Mouse (Mus musculus) natural killer cell, adult 2 months (primary cell): ENCODE results near the gene Igfn1.

Experiments
- DNase-seq, 2 experiments: peaks; one replicate each; pipeline ENCODE4 v3.0.0; 2022; ENCODE audit warnings: low spot score in 2 of 2

Gene Igfn1

DNA sequence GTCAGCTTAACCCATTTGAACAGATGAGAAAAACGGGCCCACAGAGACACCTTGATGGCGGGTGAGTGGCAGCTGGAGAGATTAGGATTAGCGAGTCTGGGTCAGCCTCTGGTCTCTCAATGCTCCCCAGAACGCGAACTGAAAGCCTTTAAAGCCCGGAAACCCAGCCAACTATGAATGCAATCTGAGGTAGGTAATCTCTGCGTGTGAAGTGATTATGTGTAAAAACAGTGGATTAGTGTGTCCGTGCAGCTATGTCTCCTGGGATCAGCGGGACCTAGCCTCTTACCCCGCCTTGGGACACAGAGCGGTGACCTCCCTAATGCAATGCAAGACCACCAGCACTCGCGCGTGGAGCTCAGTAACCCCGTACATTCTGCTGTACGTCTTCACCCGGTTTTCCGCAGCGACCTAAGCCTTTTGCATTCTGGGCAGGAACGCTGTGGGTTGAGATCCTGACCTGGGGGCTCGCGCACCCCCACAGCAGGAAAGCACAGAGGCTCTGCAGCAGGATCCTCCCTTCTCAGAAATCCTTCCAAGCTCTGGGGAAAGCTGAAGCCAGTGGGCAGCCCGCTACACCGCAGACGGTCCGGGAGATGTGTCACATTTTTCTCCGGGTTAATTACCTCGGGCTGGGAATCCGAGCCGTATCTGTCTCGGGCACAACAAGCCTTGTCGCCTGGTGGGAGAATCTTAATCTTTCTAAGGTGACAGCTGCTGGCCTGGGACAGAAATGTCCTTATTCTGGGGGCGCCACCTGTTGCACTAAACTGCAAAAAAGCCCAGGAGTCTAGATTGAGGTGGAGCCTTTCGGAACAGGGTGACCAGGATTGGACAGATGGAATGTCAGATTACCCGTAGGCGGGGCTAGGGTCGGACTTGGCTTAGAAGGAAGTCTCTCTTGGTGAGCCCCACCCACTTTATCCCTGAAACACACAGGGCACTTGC is 1.3 kb upstream of the Igfn1 start, which contains the start of gene Tmem9:
Tmem9 (plus strand) TSS at position 940 of the 948 bp plus-strand sequence.
- DNase-seq, result peak; percentile 4 to 24

DNA sequence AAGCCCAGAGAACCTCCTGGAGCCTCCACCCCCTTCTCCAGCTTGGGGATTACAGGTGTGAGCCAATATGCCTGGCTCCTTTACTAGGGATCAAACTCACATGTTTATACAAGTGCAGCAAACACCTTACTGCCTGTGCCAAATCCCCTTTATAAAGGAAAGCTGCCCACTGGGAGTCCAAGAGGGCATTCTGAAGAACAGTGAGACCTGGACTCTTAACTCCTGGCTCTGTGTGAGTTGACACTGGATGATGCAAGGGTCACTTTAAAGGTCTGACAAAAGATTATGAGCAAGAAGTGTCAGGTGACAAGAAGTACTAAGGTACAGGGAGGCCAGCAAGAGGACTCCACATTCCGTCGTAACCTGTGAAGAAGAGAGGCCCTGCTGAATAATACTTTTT is 4.7 kb downstream of the Igfn1 start:
- no peak for DNase-seq

DNA sequence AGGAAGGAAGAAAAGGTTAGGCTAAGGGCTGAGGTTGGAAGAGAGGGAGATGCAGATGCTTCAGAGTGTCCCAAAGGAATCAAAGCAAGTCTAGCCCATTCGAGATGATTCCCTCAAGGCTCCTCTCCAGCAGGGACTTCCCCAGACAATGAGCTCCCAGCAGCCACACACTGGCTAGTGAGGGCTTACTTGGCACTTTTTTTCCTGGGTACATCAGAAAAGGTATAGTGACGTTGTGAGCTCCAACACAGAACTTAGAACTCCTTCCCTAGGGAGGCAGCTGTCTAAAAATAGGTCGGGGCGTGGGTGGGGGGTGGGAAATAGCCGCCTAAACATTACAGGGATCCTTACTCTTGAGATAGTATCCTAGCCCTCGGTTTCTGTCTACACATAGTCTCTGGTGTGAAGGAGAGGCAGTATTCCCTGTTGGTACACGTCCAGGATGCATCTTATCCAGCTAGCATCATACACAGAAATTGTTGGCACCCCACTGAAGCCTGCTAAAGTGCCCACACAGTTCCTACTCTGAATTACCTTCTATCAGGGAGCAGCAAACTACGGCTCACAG is 6.3 kb downstream of the Igfn1 start:
- no peak for DNase-seq

DNA sequence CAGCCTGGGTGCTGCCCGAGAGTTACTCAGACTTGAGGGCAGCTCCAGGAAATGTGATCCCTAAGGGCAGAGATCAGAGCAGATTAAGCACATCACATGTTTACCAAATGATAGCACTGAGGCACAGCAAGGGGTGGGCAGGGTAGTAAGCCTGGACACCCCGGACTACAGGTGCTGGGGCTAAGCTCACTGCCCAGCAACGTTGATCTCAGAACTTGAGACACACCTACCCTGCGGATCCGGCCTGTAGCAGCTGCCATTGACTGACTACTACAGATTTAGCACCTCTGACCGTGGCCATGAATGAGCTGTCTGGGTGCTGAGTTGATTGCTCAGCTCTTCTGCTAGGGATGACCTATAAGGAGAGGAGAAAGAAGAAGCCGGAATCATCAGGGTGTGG is 8.6 kb downstream of the Igfn1 start:
- DNase-seq, result no peak

DNA sequence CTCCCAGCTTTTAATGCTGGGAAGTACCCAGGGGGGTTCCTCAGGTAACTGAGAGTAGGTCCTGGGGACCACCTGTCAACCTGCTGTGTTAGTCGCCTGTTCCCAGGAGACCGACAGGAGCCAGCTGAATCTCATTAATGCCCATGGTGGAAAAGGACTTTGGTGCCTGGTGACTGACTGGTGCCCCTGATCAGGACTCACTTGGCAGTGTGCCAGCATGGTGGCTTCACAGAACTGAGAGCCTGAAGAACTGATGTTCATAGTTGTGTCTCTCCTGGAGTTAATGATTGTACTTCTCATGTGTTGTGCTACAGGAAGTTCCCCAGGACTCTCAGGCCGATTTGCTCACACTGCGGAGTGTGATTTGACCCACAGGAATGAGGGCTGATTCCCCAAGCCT is 12.7 kb downstream of the Igfn1 start:
- DNase-seq, result no peak

DNA sequence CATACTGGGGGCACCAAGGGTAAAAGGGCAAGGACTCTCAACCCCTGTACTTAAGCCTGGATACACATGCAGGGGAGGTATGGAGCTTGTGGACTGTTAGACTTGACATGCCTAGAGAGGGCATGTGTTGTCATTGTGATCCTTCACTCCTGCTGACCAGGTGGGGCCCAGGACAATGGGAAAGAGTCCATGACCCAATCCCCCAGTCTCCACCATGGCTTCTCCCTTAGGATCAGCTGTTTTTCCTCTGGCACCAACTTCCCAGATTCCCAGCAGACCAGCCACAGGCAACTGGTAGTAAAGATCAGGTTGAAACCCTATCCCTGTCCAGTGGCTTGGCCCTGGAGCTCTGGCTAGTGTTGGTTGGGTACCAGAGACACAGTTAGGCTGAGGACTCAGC is 16.3 kb downstream of the Igfn1 start:
- DNase-seq, result no peak

DNA sequence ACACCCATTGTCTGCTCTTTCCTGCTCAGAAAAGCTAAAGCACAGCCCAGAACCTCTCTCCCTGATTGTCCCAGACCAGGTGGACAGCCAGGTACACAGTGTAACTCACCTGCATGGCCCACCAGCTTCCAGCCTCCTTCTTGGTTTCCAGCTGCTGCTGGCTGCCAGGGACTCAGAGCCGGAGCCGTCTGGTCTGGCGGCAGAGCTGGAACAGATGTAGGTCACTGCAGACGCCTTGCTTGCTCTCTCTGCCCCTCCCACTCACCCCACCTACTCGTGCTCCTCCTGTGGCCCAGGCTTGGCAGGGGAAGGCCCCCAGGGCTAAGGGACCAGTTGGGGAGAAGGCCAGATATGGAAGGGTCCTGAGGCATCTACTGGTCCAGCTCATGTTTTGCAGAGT is 22.0 kb downstream of the Igfn1 start:
- no peak for DNase-seq

DNA sequence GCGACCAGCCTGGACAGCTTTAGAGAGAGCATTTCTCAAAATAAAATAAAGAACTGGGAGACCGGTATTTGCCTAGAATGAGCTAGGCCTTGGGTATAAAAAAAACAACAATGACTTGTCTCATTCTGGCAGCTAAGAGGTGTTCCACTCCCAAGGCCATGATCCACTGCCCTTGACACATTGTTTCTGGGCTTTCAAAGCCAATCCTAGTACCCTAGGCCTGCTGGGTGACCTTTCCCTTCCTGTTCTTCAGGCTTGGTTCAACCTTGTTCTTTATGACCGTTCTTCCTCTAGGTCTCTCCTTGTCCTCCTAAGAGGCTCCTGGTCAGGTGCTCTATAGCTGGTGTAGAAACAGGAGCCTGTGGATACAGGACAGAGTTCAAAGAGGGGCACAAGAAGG is 33.6 kb downstream of the Igfn1 start:
- DNase-seq, result no peak

DNA sequence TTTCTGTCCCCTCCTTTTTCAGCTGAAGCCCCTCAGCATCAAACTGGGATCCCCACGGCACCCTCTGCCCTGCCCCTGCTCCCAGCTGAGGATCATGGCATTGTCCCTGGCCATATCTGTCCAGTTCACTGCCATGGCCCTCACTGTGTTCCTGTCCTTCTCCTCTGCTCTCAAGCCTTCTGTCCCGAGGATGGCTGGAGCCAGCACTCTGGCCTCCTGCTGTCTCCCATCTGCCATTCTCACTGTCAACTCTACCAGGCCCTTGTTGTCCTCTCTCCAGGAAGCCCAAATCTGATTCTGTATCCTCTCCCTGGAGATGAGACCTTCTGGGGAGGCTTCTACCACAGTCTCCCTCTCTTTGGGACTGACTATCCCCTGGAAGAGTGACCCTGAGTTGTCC is 35.7 kb downstream of the Igfn1 start:
- DNase-seq, result no peak

DNA sequence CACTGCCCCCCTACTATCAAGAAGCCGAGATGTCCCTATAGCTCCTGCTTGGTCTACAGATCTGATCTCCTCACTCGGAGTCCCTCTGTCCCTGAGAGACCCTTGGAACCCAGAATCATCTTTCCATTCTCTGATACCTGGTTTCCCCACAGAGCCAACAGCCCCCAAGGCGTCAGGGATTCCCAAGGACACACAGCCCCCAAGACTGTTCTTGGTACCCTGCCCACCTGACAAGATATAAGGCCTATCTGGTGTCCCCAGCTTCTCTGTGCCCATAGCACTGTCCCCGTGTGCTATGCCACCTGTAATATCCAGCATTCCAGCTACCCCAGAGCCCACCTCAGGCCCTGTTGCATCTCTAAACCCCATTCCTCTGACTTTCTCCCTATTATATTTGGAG is 38.4 kb downstream of the Igfn1 start:
- no peak for DNase-seq

DNA sequence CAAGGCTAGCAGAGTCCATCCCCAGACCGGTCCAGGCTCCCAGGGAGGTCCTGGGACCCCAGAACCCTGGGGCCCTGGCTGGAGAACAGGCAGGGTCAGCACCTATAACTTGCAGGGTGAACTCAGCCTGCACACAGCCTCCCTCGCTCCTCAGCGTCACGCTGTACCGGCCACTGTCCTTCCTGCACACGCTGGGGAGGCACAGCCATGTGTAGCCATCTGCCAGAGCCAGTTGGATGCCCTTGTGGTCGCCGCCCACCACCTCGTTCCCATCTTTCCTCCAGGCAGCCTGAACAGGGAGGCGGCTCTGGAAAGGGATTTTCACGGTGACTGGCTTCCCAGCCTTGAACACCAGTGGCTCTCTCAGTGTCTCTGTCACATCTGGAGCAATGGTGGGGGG is 41.6 kb downstream of the Igfn1 start:
- no peak for DNase-seq

DNA sequence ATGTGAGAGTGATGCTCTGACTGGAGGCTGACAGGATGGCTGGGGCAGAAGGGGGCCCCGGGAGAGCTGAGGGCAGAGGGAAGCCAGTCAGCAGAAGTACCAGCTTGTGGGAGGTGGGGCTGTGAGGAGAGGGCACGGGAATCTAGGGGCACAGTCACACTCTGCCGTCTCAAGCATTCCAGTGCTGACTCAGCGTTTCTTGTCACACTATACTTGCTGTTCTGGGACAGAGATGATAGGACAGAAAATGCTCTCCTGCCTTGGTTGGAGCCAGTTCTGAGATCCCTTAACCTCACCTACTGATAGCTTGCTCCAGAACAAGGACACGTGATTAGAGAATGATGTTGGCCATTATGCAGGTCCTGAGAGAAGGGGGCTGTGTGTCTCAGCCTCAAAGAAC is 43.0 kb downstream of the Igfn1 start:
- no peak for DNase-seq

DNA sequence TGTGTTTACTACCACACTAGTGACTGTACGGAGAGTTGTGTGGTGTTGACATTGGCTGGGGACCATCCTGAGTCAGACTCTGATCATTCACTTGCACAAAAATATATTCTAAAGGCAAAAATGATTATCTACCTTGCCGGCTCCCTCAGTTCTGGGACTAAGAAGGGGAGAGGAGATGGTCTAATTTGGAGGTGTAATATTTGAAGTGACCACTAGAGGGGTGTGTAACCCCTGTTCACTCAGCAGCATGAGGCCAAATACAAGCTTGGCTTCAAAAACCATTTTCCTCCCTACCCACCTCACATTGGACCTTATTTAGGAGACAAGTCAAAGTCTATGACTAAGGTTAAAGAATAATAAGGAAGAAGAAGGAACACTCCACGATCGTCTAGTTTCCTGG is 47.7 kb downstream of the Igfn1 start:
- DNase-seq, result no peak

DNA sequence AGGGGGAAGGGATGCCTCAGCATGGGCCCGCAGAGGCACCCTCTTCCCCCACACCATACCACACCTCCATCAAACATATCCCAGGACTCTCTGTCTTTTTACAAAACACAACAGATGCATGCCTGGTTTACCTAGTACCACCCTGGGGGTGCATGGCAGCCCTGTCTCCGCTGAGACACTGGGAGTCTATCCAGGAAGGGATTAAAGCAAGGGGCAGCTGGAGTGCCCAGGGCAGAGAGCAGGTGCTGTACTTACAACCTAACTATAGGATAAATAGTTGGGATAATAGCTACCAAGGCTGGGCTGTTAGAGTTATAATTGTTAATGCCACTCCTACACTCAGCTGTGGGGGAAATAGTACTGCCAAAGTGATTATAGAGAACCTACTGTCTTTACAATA is 57.3 kb downstream of the Igfn1 start:
- no peak for DNase-seq

DNA sequence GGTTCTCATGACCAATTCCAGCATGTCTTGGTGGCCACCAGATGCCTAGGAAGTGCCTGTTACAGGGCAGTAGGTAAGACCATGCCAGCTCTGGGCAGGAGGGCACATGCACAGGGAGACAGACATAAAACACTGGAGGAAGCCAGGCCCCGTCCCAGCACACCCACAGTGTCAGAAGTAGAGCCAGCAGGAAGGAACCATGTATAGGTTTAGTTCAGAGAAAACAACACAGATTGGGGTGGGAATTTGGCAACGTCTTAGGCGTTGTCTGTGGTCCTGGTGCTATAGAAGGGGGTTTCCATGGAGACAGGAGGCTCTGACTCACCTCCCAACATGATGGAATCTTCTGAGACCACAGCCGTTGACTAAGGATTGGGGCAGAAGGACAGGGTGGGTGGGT is 59.9 kb downstream of the Igfn1 start:
- DNase-seq, result no peak

DNA sequence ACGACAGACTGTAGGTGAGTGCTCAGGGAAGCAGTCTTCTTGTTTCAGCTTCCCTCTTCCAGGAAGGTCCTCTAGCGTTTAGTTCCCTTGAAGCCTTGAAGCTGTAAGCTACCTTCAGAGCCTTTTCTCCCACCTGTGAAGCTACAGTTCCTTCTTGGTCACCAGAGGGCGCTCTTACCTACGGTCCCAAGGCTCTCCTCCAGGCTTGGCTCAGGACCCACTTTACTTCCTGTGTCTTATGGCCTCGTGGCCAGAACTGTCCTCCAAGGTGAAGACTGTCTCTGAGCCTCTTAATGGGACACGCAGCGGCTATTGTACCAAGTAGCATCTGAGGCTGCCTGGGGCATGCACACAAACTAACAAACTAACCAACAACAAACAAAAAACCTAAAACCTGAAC is 60.4 kb downstream of the Igfn1 start:
- DNase-seq, result peak; percentile 25 to 37

DNA sequence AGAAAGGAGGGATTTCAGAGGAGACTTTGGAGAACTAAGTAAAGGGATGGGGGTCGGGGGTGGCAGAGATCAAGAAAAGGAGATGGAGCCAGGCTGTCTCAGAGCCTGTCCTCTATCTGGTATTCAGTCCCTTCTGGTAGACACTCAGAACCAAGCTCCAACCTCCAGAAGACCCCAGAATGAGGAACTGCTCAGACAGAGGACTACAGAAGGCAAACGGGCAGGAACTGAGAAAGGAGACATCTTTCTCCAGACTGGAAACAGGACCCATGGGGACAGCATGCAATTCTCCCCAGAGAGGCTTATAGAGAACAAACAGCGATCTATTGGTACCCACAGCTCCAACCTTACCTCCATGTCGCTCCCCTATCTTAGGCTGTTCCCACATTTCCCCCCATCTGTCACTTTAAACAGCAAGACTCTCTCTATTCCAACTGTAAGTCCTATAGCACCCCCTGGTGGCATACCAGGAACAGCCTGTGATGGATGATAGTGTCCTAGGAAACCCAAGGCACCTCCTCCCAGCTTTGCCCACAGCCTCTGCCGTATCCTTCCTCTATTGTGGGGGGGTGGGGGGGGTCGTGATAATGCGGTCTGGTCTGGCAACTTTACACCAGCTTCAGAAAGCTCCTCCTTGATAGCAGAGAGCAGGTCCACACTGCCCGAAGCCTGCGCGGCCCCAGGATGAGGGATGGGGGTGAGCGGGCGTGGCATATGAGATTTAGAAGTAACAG is 61.4 kb downstream of the Igfn1 start:
- peak; percentile 33 to 54 for DNase-seq

DNA sequence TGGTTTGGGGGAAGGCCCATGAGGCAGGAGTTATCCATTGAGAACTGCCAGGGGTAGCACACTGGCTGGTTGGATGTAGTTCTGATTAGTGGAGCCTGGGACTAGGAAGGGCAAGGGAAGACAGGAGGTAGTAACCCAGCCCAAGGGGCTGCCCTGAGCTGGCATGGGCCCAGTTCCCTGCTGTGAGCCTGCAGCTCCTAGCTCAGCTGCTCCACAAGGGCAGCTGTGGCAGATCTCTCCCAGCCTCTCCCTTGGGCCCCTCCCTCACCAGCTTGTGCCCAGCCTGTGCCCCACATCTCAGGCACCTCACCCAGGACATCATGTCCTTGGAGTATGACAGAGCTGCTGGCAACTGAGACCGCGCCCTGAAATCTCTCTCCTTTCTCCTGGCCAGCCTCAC is 62.4 kb downstream of the Igfn1 start:
- no peak for DNase-seq

DNA sequence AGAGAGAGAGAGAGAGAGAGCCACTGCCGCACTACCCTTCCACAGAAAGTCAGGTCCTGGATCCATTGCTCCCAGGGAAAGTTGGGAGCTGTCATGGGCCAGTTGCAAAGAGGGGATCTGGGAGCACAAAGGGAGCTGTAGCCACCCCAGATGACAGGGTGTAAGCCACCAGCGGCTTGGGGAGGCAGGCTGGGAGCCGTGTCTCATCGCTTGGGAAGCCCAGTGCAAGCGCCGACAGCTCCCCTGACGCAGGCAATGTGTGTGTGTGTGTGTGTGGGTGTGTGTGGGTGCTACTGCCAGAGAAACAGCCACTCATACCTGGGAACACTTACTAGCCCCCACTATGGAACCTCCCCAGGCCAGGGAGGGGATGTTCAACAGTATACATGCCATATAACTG is 64.0 kb downstream of the Igfn1 start:
- DNase-seq, result no peak

DNA sequence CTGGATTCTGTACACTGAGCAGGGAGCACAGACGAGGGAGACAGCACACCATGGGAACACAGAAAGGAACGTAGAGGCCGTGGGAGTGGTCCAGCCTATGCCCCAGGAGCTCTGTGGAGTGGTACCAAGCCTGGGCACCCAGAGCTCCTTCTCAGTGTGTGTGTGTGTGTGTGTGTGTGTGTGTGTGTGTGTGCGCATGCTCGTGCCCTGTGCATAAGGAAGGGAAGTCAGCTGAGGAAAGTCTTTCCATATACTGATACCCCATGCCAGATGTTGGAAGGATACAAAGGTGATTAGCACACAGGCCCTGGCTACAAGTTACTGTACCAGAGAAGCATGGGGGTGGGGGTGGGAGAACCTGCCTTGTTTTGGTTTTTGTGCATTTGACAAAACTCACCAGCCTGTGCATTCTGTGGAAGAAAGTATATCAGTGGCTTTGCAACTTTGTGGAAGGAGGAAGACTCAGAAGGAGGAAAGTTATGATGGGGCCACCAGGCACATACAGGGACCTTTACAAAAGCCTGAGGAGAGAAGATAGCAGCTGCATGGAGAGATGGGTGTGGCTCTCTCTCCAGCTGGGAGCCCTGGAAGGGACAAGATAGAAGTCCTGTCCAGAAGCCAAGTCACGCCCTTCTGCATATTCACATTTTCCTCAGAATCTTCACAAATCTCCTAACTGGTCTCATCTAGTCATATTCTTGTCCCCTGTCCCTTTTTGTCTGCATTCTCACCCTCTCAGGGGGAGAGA is 64.7 kb downstream of the Igfn1 start:
- DNase-seq, result no peak

DNA sequence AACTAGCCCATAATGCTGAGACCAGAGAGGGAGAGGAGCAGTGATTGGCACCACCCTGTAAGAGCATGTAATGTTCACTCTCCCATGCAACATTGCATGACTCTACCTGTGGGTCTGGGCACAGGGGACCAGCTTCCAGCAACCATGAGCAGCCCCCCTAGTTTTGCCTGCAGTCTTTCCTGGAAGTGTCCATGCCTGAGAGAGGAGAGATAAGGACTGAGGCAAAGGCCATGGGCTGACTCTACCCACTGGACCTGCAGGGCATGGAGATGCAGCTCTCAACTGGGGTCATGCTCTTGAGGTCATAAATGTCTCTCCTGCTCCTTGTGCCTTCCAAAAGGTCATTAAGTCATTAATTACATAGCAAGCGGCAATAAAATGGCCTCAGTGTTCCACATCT is 70.1 kb downstream of the Igfn1 start:
- no peak for DNase-seq

DNA sequence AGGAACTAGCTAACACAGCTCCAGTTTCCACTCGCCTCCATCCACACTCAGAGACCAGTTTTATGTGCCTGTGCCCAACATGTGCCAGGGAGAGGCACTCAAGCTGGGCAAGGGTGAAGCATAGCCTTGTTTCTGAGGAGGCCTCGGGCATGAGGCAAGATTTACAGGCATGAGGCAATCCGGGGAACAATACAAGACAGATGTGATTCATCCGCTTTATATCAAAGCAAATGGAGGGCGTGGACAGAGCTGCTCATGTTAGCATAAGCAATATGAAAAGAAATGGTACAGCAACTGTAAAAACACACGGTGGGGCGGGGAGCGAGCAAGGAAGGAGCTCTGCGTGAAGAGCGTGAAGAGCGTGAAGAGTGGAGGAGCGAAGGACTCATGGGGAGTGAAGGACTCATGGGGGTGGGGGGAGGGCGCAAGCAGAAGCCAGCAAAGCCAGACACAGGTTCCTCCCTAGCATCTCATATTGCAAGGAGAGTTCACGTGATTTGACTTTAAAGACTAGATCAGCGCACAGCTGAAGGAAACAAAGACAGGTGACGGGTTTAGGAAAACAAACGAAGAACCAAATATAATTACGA is 72.3 kb downstream of the Igfn1 start:
- DNase-seq, result no peak
